Mouse (Mus musculus): ENCODE data around the gene Clcnkb. TPM values are rescaled to one million over a fixed set of nuclear protein-coding genes. Genes with fewer than 3 reads are reported as not detected.

The Clcnkb gene
- total and polyA plus RNA-seq, 3 experiments: not detected

DNA sequence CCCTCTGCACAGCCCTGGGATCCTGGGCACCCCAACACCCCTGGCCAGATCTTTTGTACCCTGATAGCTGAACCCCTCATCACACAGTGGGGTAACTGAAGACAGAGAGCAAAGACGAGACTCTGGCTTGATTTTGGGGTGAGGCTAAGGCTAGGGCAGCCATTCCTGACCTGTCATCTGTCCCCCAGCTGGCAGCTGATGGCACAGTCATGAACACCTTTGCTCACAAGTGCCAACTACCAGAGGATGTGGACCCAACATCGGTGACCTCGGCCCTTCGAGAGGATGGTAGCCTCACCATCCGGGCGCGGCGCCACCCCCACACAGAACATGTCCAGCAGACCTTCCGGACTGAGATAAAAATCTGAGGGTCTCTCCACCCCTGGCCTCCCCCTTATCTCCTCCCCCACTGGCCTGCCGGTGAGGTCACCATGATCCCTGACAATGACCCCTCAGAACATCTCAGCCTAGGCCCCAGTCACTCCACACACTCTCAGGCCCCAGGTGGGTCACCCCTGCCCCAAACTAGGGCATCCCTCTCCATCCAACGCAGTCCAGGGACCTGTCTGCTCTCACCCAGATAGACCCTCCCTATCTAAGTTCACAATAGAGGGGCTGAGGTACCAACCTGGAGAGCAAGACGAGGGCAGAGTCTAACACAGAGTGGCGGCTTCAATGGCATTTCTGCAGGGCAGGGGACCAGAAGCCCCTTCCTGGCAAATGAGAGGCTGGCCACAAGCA, 8.0 kb upstream of the Clcnkb start:
- no peaks in the 10 kb centered on the region for H3K36me3 ChIP-seq (ENCODE audit: control insufficient read depth in 1 of 2, insufficient read depth in 2 of 2, low read length in 2 of 2)
- H3K27me3 ChIP-seq (ENCODE audit: control insufficient read depth in 1 of 2, insufficient read depth in 2 of 2, low read length in 2 of 2): no peaks in the 10 kb centered on the region; a peak in 1 of 4 replicates
- DNase-seq (ENCODE audit: low read depth, low spot score): no peak
- no peaks in the 10 kb centered on the region for H3K9me3 ChIP-seq (replicated peaks; ENCODE audit: insufficient read depth, low read length)
- H3K79me2 ChIP-seq (ENCODE audit: control insufficient read depth, insufficient read depth, low read length, poor library complexity): no peaks in the 10 kb centered on the region
- H3K4me1 ChIP-seq (ENCODE audit: control insufficient read depth in 1 of 2, insufficient read depth in 2 of 2, low read length in 2 of 2): no peaks in the 10 kb centered on the region
- TF ChIP-seq MAFK (IDR thresholded peaks at IDR 0.05; ENCODE audit: borderline replicate concordance, low read depth, low read length) (no peak), NELFE (IDR thresholded peaks at IDR 0.05; ENCODE audit: low read depth, low read length) (no peak), RCOR1 (IDR thresholded peaks at IDR 0.05; ENCODE audit: low read depth, low read length) (no peak), SIN3A (IDR thresholded peaks at IDR 0.05; ENCODE audit: low read length) (no peak), SMC3 (IDR thresholded peaks at IDR 0.05; ENCODE audit: low read depth, low read length) (no peak)
- H3K9ac ChIP-seq (ENCODE audit: control insufficient read depth, low read depth, low read length, poor library complexity, severe bottlenecking): no peak overlapping the region
- no peak overlapping the region for H3K4me3 ChIP-seq (ENCODE audit: control insufficient read depth in 1 of 2, insufficient read depth in 1 of 2, low read depth in 2 of 2, low read length in 2 of 2)
- no peak overlapping the region for H3K27ac ChIP-seq (ENCODE audit: control insufficient read depth, low read depth, low read length)

DNA sequence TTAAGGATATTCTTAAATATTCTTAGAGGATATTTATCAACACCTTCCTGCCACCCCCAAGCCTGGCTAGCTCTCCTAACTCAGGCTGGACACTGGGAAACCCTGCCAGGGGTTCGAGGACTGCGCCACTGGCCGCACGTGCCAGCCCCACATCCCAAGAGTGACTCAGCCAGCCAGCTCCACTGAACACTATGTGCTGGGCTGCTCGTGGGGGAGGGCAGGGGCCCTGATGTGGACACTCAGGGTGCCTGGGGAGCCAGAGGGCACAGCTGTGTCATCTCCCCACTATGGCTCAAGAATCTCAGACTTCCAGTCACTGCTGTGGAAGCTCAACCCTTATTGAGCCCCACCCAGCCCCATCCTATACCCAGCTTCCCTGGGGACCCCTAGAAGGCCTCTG, 7.5 kb upstream of the Clcnkb start:
- H3K27me3 ChIP-seq (ENCODE audit: control insufficient read depth in 1 of 2, insufficient read depth in 2 of 2, low read length in 2 of 2): no peaks in the 10 kb centered on the region; a peak in 1 of 4 replicates
- TF ChIP-seq RCOR1 (IDR thresholded peaks at IDR 0.05; ENCODE audit: low read depth, low read length) (no peak), NRF1 (IDR thresholded peaks at IDR 0.05; ENCODE audit: insufficient read depth, low read depth, low read length, poor library complexity, severe bottlenecking) (no peak), MEF2A (IDR thresholded peaks at IDR 0.05; ENCODE audit: extremely low read depth, insufficient replicate concordance, low read depth, low read length, poor library complexity, severe bottlenecking) (no peak), CTCF (IDR thresholded peaks at IDR 0.05 in 2 of 3, conservative IDR thresholded peaks at IDR 0.05 in 1 of 3; ENCODE audit: control insufficient read depth in 1 of 3, insufficient read depth in 1 of 3, low read depth in 2 of 3, low read length in 3 of 3, poor library complexity in 1 of 3, severe bottlenecking in 1 of 3) (no peak), BHLHE40 (IDR thresholded peaks at IDR 0.05; ENCODE audit: borderline replicate concordance, low read depth, low read length) (no peak), EP300 (IDR thresholded peaks at IDR 0.05; ENCODE audit: low read depth in 1 of 2, low read length in 2 of 2) (no peak), SMC3 (IDR thresholded peaks at IDR 0.05; ENCODE audit: low read depth, low read length) (no peak), ELF1 (IDR thresholded peaks at IDR 0.05; ENCODE audit: low read depth, low read length) (no peak), POLR2A (IDR thresholded peaks at IDR 0.05; ENCODE audit: control insufficient read depth in 1 of 2, insufficient read depth in 1 of 2, low read depth in 1 of 2, low read length in 2 of 2, poor library complexity in 1 of 2) (no peak), NELFE (IDR thresholded peaks at IDR 0.05; ENCODE audit: low read depth, low read length) (no peak)
- DNase-seq (ENCODE audit: low read depth, low spot score): no peak

DNA sequence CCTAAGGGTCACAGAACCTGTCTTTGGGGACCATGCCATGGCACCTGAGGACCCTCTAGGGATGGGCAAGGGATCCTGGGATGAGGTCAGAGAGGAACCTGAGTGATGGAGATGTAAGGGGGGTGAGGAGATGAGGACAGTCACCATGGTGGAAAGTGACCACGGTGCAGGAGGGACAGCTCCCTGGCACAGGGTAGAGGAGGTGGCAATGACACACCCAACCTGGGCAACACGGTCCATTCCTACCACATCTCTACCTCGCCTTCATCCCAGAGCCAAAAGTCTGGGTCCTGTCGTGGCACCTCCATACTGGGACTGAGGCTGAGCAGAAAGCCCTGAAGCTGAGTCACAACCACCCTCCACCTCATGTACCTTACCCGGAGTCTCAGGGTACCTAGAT, 7.0 kb upstream of the Clcnkb start:
- Histone ChIP-seq H3K27me3 (ENCODE audit: control insufficient read depth in 1 of 2, insufficient read depth in 2 of 2, low read length in 2 of 2) (no peaks in the 10 kb centered on the region; a peak in 1 of 4 replicates), H3K27ac (ENCODE audit: control insufficient read depth, low read depth, low read length) (no peak overlapping the region), H3K9me3 (replicated peaks; ENCODE audit: insufficient read depth, low read length) (no peaks in the 10 kb centered on the region), H3K4me3 (ENCODE audit: control insufficient read depth in 1 of 2, insufficient read depth in 1 of 2, low read depth in 2 of 2, low read length in 2 of 2) (no peak overlapping the region), H3K9ac (ENCODE audit: control insufficient read depth, low read depth, low read length, poor library complexity, severe bottlenecking) (no peak overlapping the region), H3K4me1 (ENCODE audit: control insufficient read depth in 1 of 2, insufficient read depth in 2 of 2, low read length in 2 of 2) (no peaks in the 10 kb centered on the region), H3K79me2 (ENCODE audit: control insufficient read depth, insufficient read depth, low read length, poor library complexity) (no peaks in the 10 kb centered on the region), H3K36me3 (ENCODE audit: control insufficient read depth in 1 of 2, insufficient read depth in 2 of 2, low read length in 2 of 2) (no peaks in the 10 kb centered on the region)
- DNase-seq (ENCODE audit: low read depth, low spot score): no peak
- TF ChIP-seq MYB (IDR thresholded peaks at IDR 0.05; ENCODE audit: low read depth, low read length): no peak
- TF ChIP-seq JUND (IDR thresholded peaks at IDR 0.05; ENCODE audit: low read depth, low read length): no peak
- TF ChIP-seq MYC (IDR thresholded peaks at IDR 0.05; ENCODE audit: low read depth, low read length): no peak
- no peak for TF ChIP-seq ZC3H11A (IDR thresholded peaks at IDR 0.05; ENCODE audit: low read depth, low read length)
- no peak for TF ChIP-seq UBTF (IDR thresholded peaks at IDR 0.05; ENCODE audit: borderline replicate concordance, insufficient read depth, low read depth, low read length)
- TF ChIP-seq BHLHE40 (IDR thresholded peaks at IDR 0.05; ENCODE audit: borderline replicate concordance, low read depth, low read length): no peak
- no peak for TF ChIP-seq MEF2A (IDR thresholded peaks at IDR 0.05; ENCODE audit: extremely low read depth, insufficient replicate concordance, low read depth, low read length, poor library complexity, severe bottlenecking)
- no peak for TF ChIP-seq RCOR1 (IDR thresholded peaks at IDR 0.05; ENCODE audit: low read depth, low read length)
- no peak for TF ChIP-seq NRF1 (IDR thresholded peaks at IDR 0.05; ENCODE audit: insufficient read depth, low read depth, low read length, poor library complexity, severe bottlenecking)
- TF ChIP-seq USF2 (IDR thresholded peaks at IDR 0.05; ENCODE audit: borderline replicate concordance in 1 of 2, insufficient read depth in 1 of 2, low read depth in 1 of 2, low read length in 2 of 2): no peak
- TF ChIP-seq ZMIZ1 (IDR thresholded peaks at IDR 0.05; ENCODE audit: low read depth, low read length): no peak
- no peak for TF ChIP-seq ETS1 (IDR thresholded peaks at IDR 0.05; ENCODE audit: low read depth, low read length)
- no peak for TF ChIP-seq MAX (IDR thresholded peaks at IDR 0.05; ENCODE audit: low read length)
- no peak for TF ChIP-seq POLR2AphosphoS5 (IDR thresholded peaks at IDR 0.05; ENCODE audit: borderline replicate concordance, low read depth, low read length)
- TF ChIP-seq EP300 (IDR thresholded peaks at IDR 0.05; ENCODE audit: low read depth in 1 of 2, low read length in 2 of 2): no peak

More for the DNA sequence above, 7.5 kb upstream of the Clcnkb start:
- H3K79me2 ChIP-seq (ENCODE audit: control insufficient read depth, insufficient read depth, low read length, poor library complexity): no peaks in the 10 kb centered on the region
- no peaks in the 10 kb centered on the region for H3K36me3 ChIP-seq (ENCODE audit: control insufficient read depth in 1 of 2, insufficient read depth in 2 of 2, low read length in 2 of 2)
- H3K4me3 ChIP-seq (ENCODE audit: control insufficient read depth in 1 of 2, insufficient read depth in 1 of 2, low read depth in 2 of 2, low read length in 2 of 2): no peak overlapping the region
- no peaks in the 10 kb centered on the region for H3K4me1 ChIP-seq (ENCODE audit: control insufficient read depth in 1 of 2, insufficient read depth in 2 of 2, low read length in 2 of 2)
- no peaks in the 10 kb centered on the region for H3K9me3 ChIP-seq (replicated peaks; ENCODE audit: insufficient read depth, low read length)
- no peak overlapping the region for H3K27ac ChIP-seq (ENCODE audit: control insufficient read depth, low read depth, low read length)
- no peak overlapping the region for H3K9ac ChIP-seq (ENCODE audit: control insufficient read depth, low read depth, low read length, poor library complexity, severe bottlenecking)
